Mouse (Mus musculus): ENCODE measurements at regions not wholly inside any gene's neighbourhood (a gene's known extent, or its start where the extent isn't known, plus 50 kb on each side); places are given as distances from the start of the nearest gene placed in this dataset.

- no peak for ATAC-seq
- H3K36me3 ChIP-seq (replicated peaks; ENCODE audit: insufficient read depth, low read length), result no peaks in the 10 kb centered on the region
- no peaks in the 10 kb centered on the region for H3K9me3 ChIP-seq (ENCODE audit: low read length)
- no peak overlapping the region for H3K27ac ChIP-seq (ENCODE audit: low read depth)
- 54% methylated on average over 5 of the region's 5 CpGs for WGBS (ENCODE audit: insufficient replicate concordance)
- no peak for TF ChIP-seq CTCF (IDR thresholded peaks at IDR 0.05; ENCODE audit: low read depth)
- TF ChIP-seq EP300 (IDR thresholded peaks at IDR 0.05; ENCODE audit: low read depth), result no peak
- no peak overlapping the region for H3K4me2 ChIP-seq (ENCODE audit: low read depth, low read length)
- H3K9ac ChIP-seq (replicated peaks), result no peak overlapping the region
- H3K4me3 ChIP-seq (ENCODE audit: low read depth, low read length), result no peak overlapping the region
- DNase-seq, result no peak
- no peaks in the 10 kb centered on the region for H3K4me1 ChIP-seq (ENCODE audit: insufficient read depth)
- H3K27me3 ChIP-seq (ENCODE audit: insufficient read depth, low read length), result no peaks in the 10 kb centered on the region
Measured at GRCm38 (mm10) chr15:62439211-62439610, 1405.8 kb downstream of the Gsdmc2 start.

- Histone ChIP-seq H3K9ac (replicated peaks) (no peak overlapping the region), H3K27ac (ENCODE audit: low read depth) (no peak overlapping the region), H3K9me3 (ENCODE audit: low read length) (no peaks in the 10 kb centered on the region), H3K36me3 (replicated peaks; ENCODE audit: insufficient read depth, low read length) (no peaks in the 10 kb centered on the region), H3K4me1 (ENCODE audit: insufficient read depth) (no peaks in the 10 kb centered on the region), H3K27me3 (ENCODE audit: insufficient read depth, low read length) (no peaks in the 10 kb centered on the region), H3K4me2 (ENCODE audit: low read depth, low read length) (no peak overlapping the region), H3K4me3 (ENCODE audit: low read depth, low read length) (no peak overlapping the region)
- DNase-seq, result no peak
- no peak for ATAC-seq
- TF ChIP-seq EP300 (IDR thresholded peaks at IDR 0.05; ENCODE audit: low read depth) (no peak), CTCF (IDR thresholded peaks at IDR 0.05; ENCODE audit: low read depth) (no peak)
- 77% methylated on average over 5 of the region's 5 CpGs for WGBS (ENCODE audit: insufficient replicate concordance)
Measured at GRCm38 (mm10) chr15:62436631-62437030, 1408.3 kb downstream of the Gsdmc2 start.

- ATAC-seq, result no peak
- H3K4me1 ChIP-seq (ENCODE audit: insufficient read depth), result no peaks in the 10 kb centered on the region
- H3K27ac ChIP-seq (ENCODE audit: low read depth), result no peak overlapping the region
- H3K36me3 ChIP-seq (replicated peaks; ENCODE audit: insufficient read depth, low read length), result no peaks in the 10 kb centered on the region
- H3K4me2 ChIP-seq (ENCODE audit: low read depth, low read length), result no peak overlapping the region
- 82% methylated on average over 4 of the region's 4 CpGs for WGBS (ENCODE audit: insufficient replicate concordance)
- TF ChIP-seq EP300 (IDR thresholded peaks at IDR 0.05; ENCODE audit: low read depth) (no peak), CTCF (IDR thresholded peaks at IDR 0.05; ENCODE audit: low read depth) (no peak)
- no peaks in the 10 kb centered on the region for H3K27me3 ChIP-seq (ENCODE audit: insufficient read depth, low read length)
- no peak for DNase-seq
- H3K9me3 ChIP-seq (ENCODE audit: low read length), result no peaks in the 10 kb centered on the region
- H3K9ac ChIP-seq (replicated peaks), result no peak overlapping the region
- H3K4me3 ChIP-seq (ENCODE audit: low read depth, low read length), result no peak overlapping the region
Measured at GRCm38 (mm10) chr15:62435141-62435680, 1409.8 kb downstream of the Gsdmc2 start.

- H3K36me3 ChIP-seq (replicated peaks; ENCODE audit: insufficient read depth, low read length), result no peaks in the 10 kb centered on the region
- H3K27me3 ChIP-seq (ENCODE audit: insufficient read depth, low read length), result no peaks in the 10 kb centered on the region
- no peak for TF ChIP-seq CTCF (IDR thresholded peaks at IDR 0.05; ENCODE audit: low read depth)
- TF ChIP-seq EP300 (IDR thresholded peaks at IDR 0.05; ENCODE audit: low read depth), result no peak
- WGBS (ENCODE audit: insufficient replicate concordance), result 86% methylated on average over 1 of the region's 1 CpGs
- no peak for ATAC-seq
- H3K4me1 ChIP-seq (ENCODE audit: insufficient read depth), result no peaks in the 10 kb centered on the region
- H3K9me3 ChIP-seq (ENCODE audit: low read length), result no peaks in the 10 kb centered on the region
- H3K27ac ChIP-seq (ENCODE audit: low read depth), result no peak overlapping the region
- DNase-seq, result no peak
- no peak overlapping the region for H3K4me3 ChIP-seq (ENCODE audit: low read depth, low read length)
- H3K9ac ChIP-seq (replicated peaks), result no peak overlapping the region
- H3K4me2 ChIP-seq (ENCODE audit: low read depth, low read length), result no peak overlapping the region
Measured at GRCm38 (mm10) chr15:62432742-62433245, 1412.2 kb downstream of the Gsdmc2 start.

GRCm38 (mm10) chr15:62431150-62431678 is 1413.8 kb downstream of the Gsdmc2 start:
- no peak for ATAC-seq
- no peak for TF ChIP-seq CTCF (IDR thresholded peaks at IDR 0.05; ENCODE audit: low read depth)
- no peak for TF ChIP-seq EP300 (IDR thresholded peaks at IDR 0.05; ENCODE audit: low read depth)
- Histone ChIP-seq H3K9me3 (ENCODE audit: low read length) (no peaks in the 10 kb centered on the region), H3K4me3 (ENCODE audit: low read depth, low read length) (no peak overlapping the region), H3K4me2 (ENCODE audit: low read depth, low read length) (no peak overlapping the region), H3K27me3 (ENCODE audit: insufficient read depth, low read length) (no peaks in the 10 kb centered on the region), H3K9ac (replicated peaks) (no peak overlapping the region), H3K27ac (ENCODE audit: low read depth) (no peak overlapping the region), H3K36me3 (replicated peaks; ENCODE audit: insufficient read depth, low read length) (no peaks in the 10 kb centered on the region), H3K4me1 (ENCODE audit: insufficient read depth) (no peaks in the 10 kb centered on the region)
- no peak for DNase-seq
- WGBS (ENCODE audit: insufficient replicate concordance), result 79% methylated on average over 1 of the region's 1 CpGs

GRCm38 (mm10) chr15:62422995-62423394 is 1422.0 kb downstream of the Gsdmc2 start:
- no peaks in the 10 kb centered on the region for H3K4me1 ChIP-seq (ENCODE audit: insufficient read depth)
- no peak overlapping the region for H3K9ac ChIP-seq (replicated peaks)
- H3K36me3 ChIP-seq (replicated peaks; ENCODE audit: insufficient read depth, low read length), result no peaks in the 10 kb centered on the region
- no peak for DNase-seq
- H3K27me3 ChIP-seq (ENCODE audit: insufficient read depth, low read length), result no peaks in the 10 kb centered on the region
- TF ChIP-seq EP300 (IDR thresholded peaks at IDR 0.05; ENCODE audit: low read depth), result no peak
- no peak for TF ChIP-seq CTCF (IDR thresholded peaks at IDR 0.05; ENCODE audit: low read depth)
- no peak for ATAC-seq
- H3K9me3 ChIP-seq (ENCODE audit: low read length), result no peaks in the 10 kb centered on the region
- H3K4me3 ChIP-seq (ENCODE audit: low read depth, low read length), result no peak overlapping the region
- H3K27ac ChIP-seq (ENCODE audit: low read depth), result no peak overlapping the region
- 79% methylated on average over 5 of the region's 5 CpGs for WGBS (ENCODE audit: insufficient replicate concordance)
- H3K4me2 ChIP-seq (ENCODE audit: low read depth, low read length), result no peak overlapping the region
